Comparison of ENCODE assay signal across 7 mouse cellular contexts in the genomic region with DNA sequence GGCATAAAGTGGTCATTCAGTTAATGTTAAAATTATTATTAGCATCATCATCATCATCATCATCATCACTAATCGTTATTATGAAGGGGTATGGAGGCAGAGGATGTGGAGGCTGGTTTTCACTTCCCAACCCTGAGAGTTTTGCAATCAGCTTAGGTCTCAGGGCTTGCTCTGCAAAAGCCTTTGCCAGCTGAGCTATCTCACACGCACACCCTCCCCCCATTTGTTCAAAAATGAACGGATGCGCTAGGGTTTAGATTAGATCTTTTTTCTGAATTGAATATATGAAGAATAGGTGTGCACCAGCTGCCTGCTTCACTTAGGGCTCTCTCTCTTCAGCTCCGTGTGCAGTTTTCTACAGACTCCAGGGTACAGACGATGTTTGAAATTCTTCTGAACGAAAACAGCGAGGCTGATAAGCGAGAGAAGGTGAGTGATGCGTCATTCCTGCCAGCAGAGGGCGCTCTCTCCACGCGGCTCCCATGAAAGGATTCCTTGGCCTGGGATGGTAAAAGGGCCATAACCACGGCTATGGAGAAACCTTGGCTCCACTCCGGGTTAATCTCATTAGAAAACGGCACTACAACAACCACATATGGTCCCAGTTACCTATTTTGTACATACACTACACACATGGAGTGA. TPM values are rescaled to one million over a fixed set of nuclear protein-coding genes. Genes with fewer than 3 reads are reported as not detected.
DNase-seq lines count a peak whose midpoint lies in the region; ATAC-seq lines count a peak whose summit lies in the region.

No protein-coding gene starts in this region.

- 9% methylated on average over 16 of the region's 16 CpGs for WGBS in intestine, embryonic 14.5 days
- WGBS in midbrain, embryonic 10.5 days, result 10% methylated on average over 16 of the region's 16 CpGs

- H3K4me1 ChIP-seq in intestine, embryonic 14.5 days (replicated peaks; ENCODE audit: control insufficient read depth, insufficient read depth, low read length), result no peaks in the 10 kb centered on the region
- no peaks in the 10 kb centered on the region for H3K4me1 ChIP-seq in midbrain, embryonic 10.5 days

- intact Hi-C loops in gastrocnemius, postnatal 36 days (cut with DNase I), result loop anchor here (2.0 kb wide), 1 partner anchor 44 kb away; no protein-coding TSS in a partner anchor
- intact Hi-C loops in left cerebral cortex, postnatal 36 days (cut with DNase I), result loop anchor here (2.0 to 10.0 kb wide), 2 partner anchors 44 to 380 kb away; a partner anchor contains a TSS

- DNase-seq in adrenal gland, adult 18-20 months (ENCODE audit: low spot score in 2 of 2), result peak; percentile 80 to 81
- DNase-seq in gastrocnemius, postnatal 36 days, result peak; percentile 47 to 70
- peak; percentile 88 for DNase-seq in intestine, embryonic 14.5 days (ENCODE audit: low spot score)
- peak; percentile 56 to 62 for DNase-seq in left cerebral cortex, postnatal 36 days (ENCODE audit: low spot score in 2 of 2)
- peak; percentile 84 for DNase-seq in midbrain, embryonic 10.5 days (ENCODE audit: low spot score)
- DNase-seq in skeletal muscle tissue, adult 2 months (ENCODE audit: low read depth, low spot score), result peak; percentile 61

- 0 out of 2 replicates have a peak, but pooled peaks cover 2% of the 10 kb centered on the region for H3K27me3 ChIP-seq in intestine, embryonic 14.5 days (replicated peaks; ENCODE audit: control insufficient read depth, insufficient read depth, low read length)
- H3K27me3 ChIP-seq in midbrain, embryonic 10.5 days (ENCODE audit: low read depth, poor library complexity, severe bottlenecking), result peaks cover 37% of the 10 kb centered on the region; the same call in 1 of the 2 replicates

- no peak overlapping the region for H3K4me3 ChIP-seq in intestine, embryonic 14.5 days (ENCODE audit: low read depth, low read length)
- H3K4me3 ChIP-seq in midbrain, embryonic 10.5 days, result peak overlapping the region; percentile 40

- peak; percentile 87 for ATAC-seq in common myeloid progenitor, adult 5-6 weeks (replicated peaks; ENCODE audit: low read depth, poor library complexity, severe bottlenecking)
- 0 out of 2 replicates have a peak, but pooled peaks have one; percentile 40 for ATAC-seq in intestine, embryonic 14.5 days (replicated peaks; ENCODE audit: low FRiP score, low TSS enrichment, low read depth)

- peak overlapping the region; percentile 35 for H3K4me2 ChIP-seq in intestine, embryonic 14.5 days (ENCODE audit: low read length)

- no peaks in the 10 kb centered on the region for H3K9me3 ChIP-seq in intestine, embryonic 14.5 days (ENCODE audit: control insufficient read depth, low read length)
- H3K9me3 ChIP-seq in midbrain, embryonic 10.5 days (replicated peaks), result no peaks in the 10 kb centered on the region

- no peak overlapping the region for H3K9ac ChIP-seq in intestine, embryonic 14.5 days (ENCODE audit: low read length)

- H3K36me3 ChIP-seq in intestine, embryonic 14.5 days (ENCODE audit: control insufficient read depth, insufficient read depth, low read length), result no peaks in the 10 kb centered on the region
- no peaks in the 10 kb centered on the region for H3K36me3 ChIP-seq in midbrain, embryonic 10.5 days

- H3K27ac ChIP-seq in intestine, embryonic 14.5 days (ENCODE audit: low read depth), result no peak overlapping the region
- H3K27ac ChIP-seq in midbrain, embryonic 10.5 days (replicated peaks), result no peak overlapping the region

RNA-seq across cellular contexts. Expression of a gene that starts 4.5 kb away (rescaled TPM):
- total RNA-seq in adrenal gland, adult 18-20 months (2021), result 10 to 100 TPM in 1 of 2 experiments, 1 to 10 TPM in 1; 6.5 to 10.7 TPM
- not detected in 2 replicates for total RNA-seq in common myeloid progenitor, adult 5-6 weeks (2017)
- 100 to 1,000 TPM; 158 to 168 TPM for total RNA-seq in gastrocnemius, postnatal 36 days (2021)
- polyA plus RNA-seq in intestine, embryonic 14.5 days (2014; fragmentation: Nextera tagmentation; extraction: Ambion mirVana), result 1.6 TPM in 2 replicates
- 1 to 10 TPM; 1.2 to 2.3 TPM for total RNA-seq in left cerebral cortex, postnatal 36 days (2021)
- 0.26 and 0.30 TPM in 2 replicates for polyA plus RNA-seq in midbrain, embryonic 10.5 days (2016; fragmentation: Nextera tagmentation; extraction: Ambion mirVana)

RNA-seq across cellular contexts. Expression of a gene that starts 6.6 kb away (rescaled TPM):
- total RNA-seq in adrenal gland, adult 18-20 months (2021), result 10 to 100 TPM; 17.3 to 22.6 TPM
- 18.5 and 23.2 TPM in 2 replicates for total RNA-seq in common myeloid progenitor, adult 5-6 weeks (2017)
- total RNA-seq in gastrocnemius, postnatal 36 days (2021), result 10 to 100 TPM in 1 of 2 experiments, 1 to 10 TPM in 1; 9.1 to 10.5 TPM
- polyA plus RNA-seq in intestine, embryonic 14.5 days (2014; fragmentation: Nextera tagmentation; extraction: Ambion mirVana), result 40.3 and 42.5 TPM in 2 replicates
- total RNA-seq in left cerebral cortex, postnatal 36 days (2021), result 10 to 100 TPM; 30.6 to 44.8 TPM
- polyA plus RNA-seq in midbrain, embryonic 10.5 days (2016; fragmentation: Nextera tagmentation; extraction: Ambion mirVana), result 40.3 and 40.4 TPM in 2 replicates

RNA-seq across cellular contexts. Expression of a gene that starts 22.9 kb away (rescaled TPM):
- under 1 TPM in 1 of 2 experiments, not detected in 1; 0.13 TPM for total RNA-seq in adrenal gland, adult 18-20 months (2021)
- total RNA-seq in common myeloid progenitor, adult 5-6 weeks (2017), result not detected in 2 replicates
- not detected for total RNA-seq in gastrocnemius, postnatal 36 days (2021)
- 0.11 and 0.22 TPM in 2 replicates for polyA plus RNA-seq in intestine, embryonic 14.5 days (2014; fragmentation: Nextera tagmentation; extraction: Ambion mirVana)
- total RNA-seq in left cerebral cortex, postnatal 36 days (2021), result not detected
- polyA plus RNA-seq in midbrain, embryonic 10.5 days (2016; fragmentation: Nextera tagmentation; extraction: Ambion mirVana), result 0.28 and 0.34 TPM in 2 replicates

RNA-seq across cellular contexts. Expression of a gene that starts 24.4 kb away (rescaled TPM):
- 10 to 100 TPM; 10.3 to 11.8 TPM for total RNA-seq in adrenal gland, adult 18-20 months (2021)
- 15.7 and 16.0 TPM in 2 replicates for total RNA-seq in common myeloid progenitor, adult 5-6 weeks (2017)
- 1 to 10 TPM; 2.9 to 4.0 TPM for total RNA-seq in gastrocnemius, postnatal 36 days (2021)
- 14.7 and 15.4 TPM in 2 replicates for polyA plus RNA-seq in intestine, embryonic 14.5 days (2014; fragmentation: Nextera tagmentation; extraction: Ambion mirVana)
- total RNA-seq in left cerebral cortex, postnatal 36 days (2021), result 10 to 100 TPM; 18.0 to 21.0 TPM
- 16.3 and 17.2 TPM in 2 replicates for polyA plus RNA-seq in midbrain, embryonic 10.5 days (2016; fragmentation: Nextera tagmentation; extraction: Ambion mirVana)

RNA-seq across cellular contexts. Expression of a gene that starts 36.3 kb away (rescaled TPM):
- total RNA-seq in adrenal gland, adult 18-20 months (2021), result 10 to 100 TPM; 30.3 to 40.0 TPM
- 3.2 and 6.4 TPM in 2 replicates for total RNA-seq in common myeloid progenitor, adult 5-6 weeks (2017)
- total RNA-seq in gastrocnemius, postnatal 36 days (2021), result 10 to 100 TPM; 20.4 to 20.5 TPM
- polyA plus RNA-seq in intestine, embryonic 14.5 days (2014; fragmentation: Nextera tagmentation; extraction: Ambion mirVana), result 1.3 and 1.6 TPM in 2 replicates
- total RNA-seq in left cerebral cortex, postnatal 36 days (2021), result 1 to 10 TPM; 4.1 to 4.3 TPM
- 0.11 and 0.22 TPM in 2 replicates for polyA plus RNA-seq in midbrain, embryonic 10.5 days (2016; fragmentation: Nextera tagmentation; extraction: Ambion mirVana)

Comparison
In these comparisons a context has a peak if more than half of its experiments do, and no peak if none do; other contexts are left out.
1. RNA of a gene that starts 4.5 kb away (total RNA-seq): 158 to 168 TPM in gastrocnemius, postnatal 36 days; 6.5 to 10.7 TPM in adrenal gland, adult 18-20 months, 1.2 to 2.3 TPM in left cerebral cortex, postnatal 36 days and not detected in common myeloid progenitor, adult 5-6 weeks; every median in the first group is over 10 times any median in the second.
2. Peak in every context shown above with its lines, with median percentiles within 50 percentile points of each other: DNase-seq.